Mouse (Mus musculus) kidney, embryonic 16.5 days (tissue): ENCODE data around the gene Uqcrq. TPM values are rescaled to one million over a fixed set of nuclear protein-coding genes. Genes with fewer than 3 reads are reported as not detected.
A peak's percentile ranks its signal among the peaks of the same experiment; 100 is the strongest.

Experiments
- ATAC-seq: fragments of 200-750 bp; cut with Nextera tagmentation; 2 replicates; pipeline ENCODE4 v1.8.0; 2017; ENCODE audit warnings: moderate TSS enrichment; ENCODE audit not compliant: low FRiP score, low TSS enrichment
- H3K27ac ChIP-seq: fragments of 300-500 bp; sonication (generic); 2 replicates; pipeline ENCODE4 v1.5.1; 2014; ENCODE audit warnings: low read length
- H3K27me3 ChIP-seq: fragments of 300-500 bp; sonication (generic); 2 replicates; pipeline ENCODE4 v1.6.1; 2014; ENCODE audit warnings: low read length, control low read depth, mixed read lengths; ENCODE audit not compliant: insufficient read depth
- H3K36me3 ChIP-seq: fragments of 300-500 bp; sonication (generic); 2 replicates; pipeline ENCODE4 v1.6.1; 2014; ENCODE audit warnings: low read length, control low read depth, mixed read lengths; ENCODE audit not compliant: insufficient read depth
- H3K4me1 ChIP-seq: fragments of 300-500 bp; sonication (generic); 2 replicates; pipeline ENCODE4 v1.6.1; 2014; ENCODE audit warnings: low read length, control low read depth, mixed read lengths; ENCODE audit not compliant: insufficient read depth
- H3K4me2 ChIP-seq: fragments of 300-500 bp; sonication (generic); replicated peaks from 2 replicates; pipeline ENCODE4 v1.6.1; 2014; ENCODE audit warnings: low read depth, low read length
- H3K4me3 ChIP-seq: fragments of 300-500 bp; sonication (generic); 2 replicates; pipeline ENCODE4 v1.5.1; 2014; ENCODE audit warnings: mild to moderate bottlenecking, low read length
- H3K9ac ChIP-seq: fragments of 300-500 bp; sonication (generic); replicated peaks from 2 replicates; pipeline ENCODE4 v1.6.1; 2014; ENCODE audit warnings: low read length
- H3K9me3 ChIP-seq: fragments of 300-500 bp; sonication (generic); 2 replicates; pipeline ENCODE4 v1.6.1; 2016; ENCODE audit warnings: low read length, control low read depth
- WGBS: fragments of 180-500 bp; shearing (Covaris S2); extraction: QIAGEN DNeasy Blood & Tissue Kit; methylation state at CpG from one replicate; pipeline ENCODE4 v1.1.7; 2014; 5-methylcytosine and 5-hydroxymethylcytosine counted together
- polyA plus RNA-seq: library from polyadenylated mRNA; unstranded; fragments of >200 nt; fragmentation: Nextera tagmentation; extraction: Ambion mirVana; gene quantifications from 2 replicates; pipeline ENCODE4 v1.2.1, GENCODE M21; 2015

Uqcrq gene
- polyA plus RNA-seq, 1 experiment from 2014 or later = 655 TPM

DNA sequence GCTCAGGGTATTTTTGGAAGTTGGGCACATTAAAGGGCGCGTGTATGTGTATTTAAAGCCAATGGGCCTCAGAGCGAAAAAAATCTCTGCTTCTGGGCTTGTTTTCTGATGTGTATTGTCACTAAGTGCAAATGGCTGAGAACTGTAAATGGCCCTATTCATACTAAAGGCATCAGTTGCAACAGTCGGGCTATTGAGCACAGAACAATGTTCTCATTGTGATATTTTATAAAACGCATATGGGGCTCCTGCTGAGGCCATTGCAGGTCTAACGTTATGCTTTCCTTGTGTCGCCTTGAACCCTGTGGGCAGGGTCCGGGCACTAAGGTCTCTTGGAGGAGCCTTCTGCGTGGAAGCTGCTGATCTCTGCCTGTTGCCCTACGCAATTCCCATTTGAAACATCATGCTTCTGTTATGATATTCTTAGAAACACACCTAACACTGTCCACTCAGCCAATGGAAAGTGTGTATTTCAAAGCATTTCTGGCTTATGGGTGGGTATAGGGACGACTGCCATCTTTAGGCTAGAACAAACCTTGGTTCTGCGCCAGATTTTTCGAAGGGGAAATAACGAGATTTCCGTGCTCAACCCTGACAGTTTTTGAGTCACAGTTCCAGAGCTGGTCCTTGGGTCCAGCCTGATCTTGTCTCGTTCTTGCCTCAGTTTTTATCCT lies 38.8 kb upstream of the Uqcrq start:
- Histone ChIP-seq H3K4me1 (peaks cover 16% of the 10 kb centered on the region), H3K9me3 (no peaks in the 10 kb centered on the region), H3K9ac (peak overlapping the region; percentile 27; the same call in 1 of the 2 replicates), H3K36me3 (no peaks in the 10 kb centered on the region), H3K4me3 (peak overlapping the region; percentile 20; the same call in 1 of the 2 replicates), H3K27me3 (peaks cover 66% of the 10 kb centered on the region), H3K4me2 (peak overlapping the region; percentile 44), H3K27ac (no peak overlapping the region)
- 45% methylated on average over 16 of the region's 16 CpGs for WGBS
- ATAC-seq = no peak

DNA sequence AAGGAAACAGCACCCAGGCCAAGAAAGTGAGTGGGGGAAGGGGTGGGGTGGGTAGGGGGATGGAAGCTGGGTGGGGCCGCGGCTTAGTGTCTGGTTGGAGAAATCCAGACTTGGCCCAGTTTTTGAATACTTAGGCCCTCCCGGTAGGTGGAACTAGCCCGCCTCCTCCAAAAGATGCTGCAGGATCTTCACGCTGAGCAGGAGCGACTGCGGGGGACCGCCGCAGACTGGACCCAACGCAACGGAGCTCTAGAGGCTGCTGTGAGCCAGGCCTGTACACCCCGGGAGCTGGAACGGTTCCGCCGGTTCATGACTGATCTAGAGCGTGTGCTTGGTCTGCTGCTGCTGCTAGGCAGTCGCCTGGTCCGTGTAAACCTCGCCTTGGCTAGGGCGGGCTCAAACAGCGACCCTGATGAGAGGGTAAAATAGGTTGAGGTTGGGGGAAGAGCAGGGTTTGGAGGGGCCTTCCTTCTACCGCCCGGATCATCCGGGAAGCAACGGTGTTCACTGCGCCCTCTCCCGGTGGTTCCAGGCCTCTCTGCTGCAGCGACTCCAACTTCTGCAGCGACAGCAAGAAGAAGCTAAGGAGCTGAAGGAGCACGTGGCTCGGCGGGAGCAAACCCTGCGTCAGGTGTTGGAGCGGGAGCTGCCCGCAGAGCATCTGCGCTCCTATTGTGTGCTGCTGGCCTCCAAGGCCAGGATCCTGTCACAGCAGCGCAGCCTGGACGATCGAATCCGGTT lies 35.8 kb upstream of the Uqcrq start:
- Histone ChIP-seq H3K9me3 (no peaks in the 10 kb centered on the region), H3K4me1 (peaks cover 37% of the 10 kb centered on the region), H3K27ac (no peak overlapping the region), H3K27me3 (peaks cover 73% of the 10 kb centered on the region), H3K9ac (peak overlapping the region; percentile 64), H3K4me3 (peak overlapping the region; percentile 46), H3K36me3 (no peaks in the 10 kb centered on the region), H3K4me2 (peak overlapping the region; percentile 67)
- ATAC-seq = peak; percentile 26; the same call in 1 of the 2 replicates
- WGBS = 7% methylated on average over 40 of the region's 40 CpGs

DNA sequence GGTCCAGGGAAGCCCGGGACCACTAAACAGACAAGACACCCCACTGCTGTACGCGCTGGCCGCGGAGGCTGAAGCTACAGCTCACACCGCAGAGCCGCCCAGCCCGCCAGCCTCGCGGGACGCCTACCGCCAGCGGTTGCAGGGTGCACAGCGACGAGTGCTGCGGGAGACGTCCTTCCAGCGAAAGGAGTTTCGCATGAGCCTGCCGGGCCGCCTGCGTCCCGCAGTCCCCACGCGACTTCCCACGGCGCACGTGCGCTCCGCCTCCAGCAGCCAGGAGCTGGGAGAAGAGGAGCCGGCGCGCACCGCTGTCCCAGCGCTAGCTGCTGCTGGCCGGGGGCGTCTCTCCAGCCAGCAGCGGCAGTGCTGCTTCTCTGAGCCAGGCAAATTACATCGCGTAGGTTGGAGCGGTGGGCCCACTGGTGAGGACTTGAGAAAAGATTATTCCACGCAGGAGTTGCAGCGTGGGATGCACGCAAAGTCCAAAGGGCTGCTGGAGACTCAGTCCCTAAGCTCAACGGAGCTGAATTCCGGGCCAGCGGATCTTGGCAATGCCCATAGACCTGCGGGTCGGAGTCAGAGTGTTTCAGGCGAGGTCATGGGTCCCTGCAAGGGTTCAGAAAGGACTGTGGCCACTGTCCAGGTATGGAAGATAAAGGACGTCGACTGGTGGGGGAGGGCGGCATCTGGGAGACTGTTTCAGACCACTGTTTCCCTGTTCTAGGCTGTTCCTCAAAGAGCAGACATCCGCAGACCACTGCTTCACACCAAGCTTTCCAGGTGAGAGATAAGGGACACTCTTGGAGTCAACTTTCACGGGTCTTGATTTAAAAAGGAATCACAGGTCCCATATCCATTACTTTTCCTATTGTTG lies 33.2 kb upstream of the Uqcrq start:
- peak overlapping the region; percentile 64 for H3K4me2 ChIP-seq
- H3K27me3 ChIP-seq = peaks cover 54% of the 10 kb centered on the region
- H3K36me3 ChIP-seq = no peaks in the 10 kb centered on the region
- H3K4me3 ChIP-seq = peak overlapping the region; percentile 47
- no peak; the same call in 1 of the 2 replicates for ATAC-seq
- no peaks in the 10 kb centered on the region for H3K9me3 ChIP-seq
- peaks cover 30% of the 10 kb centered on the region for H3K4me1 ChIP-seq
- peak overlapping the region; percentile 53 for H3K9ac ChIP-seq
- H3K27ac ChIP-seq = no peak overlapping the region
- WGBS = 6% methylated on average over 53 of the region's 55 CpGs

DNA sequence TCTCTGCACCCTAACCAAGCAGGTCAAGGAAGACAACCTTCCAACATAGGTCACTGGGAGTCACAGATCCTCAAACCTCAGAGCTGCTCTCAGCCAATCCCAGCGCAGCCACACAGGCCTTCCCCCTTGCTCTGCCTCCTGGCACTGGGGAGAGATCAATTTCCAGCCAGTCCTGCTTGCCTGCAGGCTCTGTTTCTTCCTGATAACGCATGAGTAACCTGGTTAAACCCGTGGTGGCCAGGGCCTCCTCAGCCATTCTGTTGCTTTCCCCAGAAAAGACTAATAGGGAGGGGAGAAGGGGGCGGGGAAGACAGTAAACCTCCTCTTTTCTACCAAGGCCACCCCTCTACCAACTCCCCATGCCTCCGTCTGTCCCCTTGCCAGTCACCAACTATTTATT lies 31.1 kb upstream of the Uqcrq start:
- ATAC-seq = no peak
- no peaks in the 10 kb centered on the region for H3K9me3 ChIP-seq
- peaks cover 52% of the 10 kb centered on the region for H3K27me3 ChIP-seq
- H3K4me1 ChIP-seq = peaks cover 34% of the 10 kb centered on the region
- 17% methylated on average over 5 of the region's 5 CpGs for WGBS
- no peak overlapping the region for H3K4me3 ChIP-seq
- no peak overlapping the region for H3K9ac ChIP-seq
- H3K36me3 ChIP-seq = no peaks in the 10 kb centered on the region
- no peak overlapping the region for H3K27ac ChIP-seq
- no peak overlapping the region for H3K4me2 ChIP-seq

DNA sequence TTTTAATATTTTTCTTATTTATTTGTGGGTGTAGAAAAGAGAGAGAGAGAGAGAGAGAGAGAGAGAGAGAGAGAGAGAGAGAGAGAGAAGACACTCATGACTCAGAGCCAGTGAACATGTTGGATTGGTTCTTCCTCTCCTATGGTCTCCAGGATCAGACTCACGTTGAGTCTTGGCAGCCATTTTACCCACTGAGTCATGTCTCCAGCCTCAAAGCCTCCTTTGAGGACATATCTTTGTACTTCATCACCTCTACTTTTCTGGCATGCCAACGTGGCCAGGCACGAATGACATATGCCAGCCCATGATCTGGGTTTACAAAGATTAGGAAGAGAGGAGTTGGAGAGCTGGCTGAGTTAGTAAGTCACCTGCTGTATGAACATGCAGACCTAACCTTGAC lies 29.6 kb upstream of the Uqcrq start:
- H3K9me3 ChIP-seq = no peaks in the 10 kb centered on the region
- peaks cover 28% of the 10 kb centered on the region for H3K4me1 ChIP-seq
- no peak overlapping the region for H3K4me2 ChIP-seq
- ATAC-seq = no peak
- no peak overlapping the region for H3K9ac ChIP-seq
- WGBS = 83% methylated on average over 3 of the region's 3 CpGs
- no peaks in the 10 kb centered on the region for H3K36me3 ChIP-seq
- peaks cover 37% of the 10 kb centered on the region for H3K27me3 ChIP-seq
- H3K27ac ChIP-seq = no peak overlapping the region
- no peak overlapping the region for H3K4me3 ChIP-seq

DNA sequence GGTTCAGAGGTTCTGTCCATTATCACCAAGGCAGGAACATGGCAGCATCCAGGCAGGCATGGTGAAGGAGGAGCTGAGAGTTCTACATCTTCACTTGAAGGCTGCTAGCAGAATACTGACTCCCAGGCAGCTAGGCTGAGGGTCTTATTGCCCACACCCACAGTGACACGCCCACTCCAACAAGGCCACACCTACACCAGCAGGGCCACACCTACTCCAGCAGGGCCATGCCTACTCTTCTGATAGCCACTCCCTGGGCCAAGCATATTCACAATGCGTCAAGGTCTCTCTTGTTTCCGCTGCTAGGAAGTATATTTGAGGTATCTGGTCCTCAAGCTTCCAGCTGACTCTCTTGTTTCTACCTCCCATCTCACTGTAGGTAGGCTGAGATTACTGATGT lies 28.4 kb upstream of the Uqcrq start:
- peaks cover 27% of the 10 kb centered on the region for H3K27me3 ChIP-seq
- WGBS = 60% methylated on average over 3 of the region's 3 CpGs
- H3K4me2 ChIP-seq = no peak overlapping the region
- H3K9me3 ChIP-seq = no peaks in the 10 kb centered on the region
- peaks cover 27% of the 10 kb centered on the region for H3K4me1 ChIP-seq
- no peak overlapping the region for H3K4me3 ChIP-seq
- no peak overlapping the region for H3K9ac ChIP-seq
- no peak overlapping the region for H3K27ac ChIP-seq
- no peaks in the 10 kb centered on the region for H3K36me3 ChIP-seq
- no peak for ATAC-seq

DNA sequence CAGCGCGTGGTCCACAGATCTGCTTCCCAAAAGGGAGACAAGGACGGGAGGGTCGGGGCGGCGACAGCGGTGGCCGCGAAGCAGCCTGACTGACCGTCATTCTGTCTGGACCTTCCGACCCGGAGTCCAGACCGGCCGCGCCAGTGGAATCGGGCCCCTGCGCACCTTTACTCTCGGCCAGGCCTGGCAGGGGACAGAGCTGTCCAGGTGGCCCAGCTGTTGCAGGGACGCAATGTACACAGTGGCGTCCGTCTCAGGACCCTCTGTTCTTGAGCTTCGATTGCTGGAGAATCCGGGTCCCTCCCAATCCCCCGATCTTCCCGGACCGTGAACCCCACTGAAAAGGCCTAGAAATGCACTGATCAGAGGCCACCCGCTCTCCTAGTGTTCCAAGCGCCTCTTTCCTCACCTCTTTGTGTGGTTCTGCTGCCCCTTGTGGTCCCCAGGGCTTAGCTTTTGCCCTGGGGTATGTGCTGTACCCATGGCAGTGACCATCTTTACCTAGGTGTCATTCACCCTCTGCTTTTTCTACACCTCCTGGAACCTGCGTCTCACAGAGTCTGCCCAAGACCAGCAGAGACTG lies 26.8 kb upstream of the Uqcrq start:
- Histone ChIP-seq H3K4me1 (peaks cover 17% of the 10 kb centered on the region), H3K4me2 (peak overlapping the region; percentile 92), H3K27me3 (peaks cover 11% of the 10 kb centered on the region), H3K9ac (peak overlapping the region; percentile 70), H3K27ac (no peak overlapping the region), H3K4me3 (peak overlapping the region; percentile 62), H3K9me3 (no peaks in the 10 kb centered on the region), H3K36me3 (no peaks in the 10 kb centered on the region)
- WGBS = 5% methylated on average over 29 of the region's 29 CpGs
- ATAC-seq = peak; percentile 32

DNA sequence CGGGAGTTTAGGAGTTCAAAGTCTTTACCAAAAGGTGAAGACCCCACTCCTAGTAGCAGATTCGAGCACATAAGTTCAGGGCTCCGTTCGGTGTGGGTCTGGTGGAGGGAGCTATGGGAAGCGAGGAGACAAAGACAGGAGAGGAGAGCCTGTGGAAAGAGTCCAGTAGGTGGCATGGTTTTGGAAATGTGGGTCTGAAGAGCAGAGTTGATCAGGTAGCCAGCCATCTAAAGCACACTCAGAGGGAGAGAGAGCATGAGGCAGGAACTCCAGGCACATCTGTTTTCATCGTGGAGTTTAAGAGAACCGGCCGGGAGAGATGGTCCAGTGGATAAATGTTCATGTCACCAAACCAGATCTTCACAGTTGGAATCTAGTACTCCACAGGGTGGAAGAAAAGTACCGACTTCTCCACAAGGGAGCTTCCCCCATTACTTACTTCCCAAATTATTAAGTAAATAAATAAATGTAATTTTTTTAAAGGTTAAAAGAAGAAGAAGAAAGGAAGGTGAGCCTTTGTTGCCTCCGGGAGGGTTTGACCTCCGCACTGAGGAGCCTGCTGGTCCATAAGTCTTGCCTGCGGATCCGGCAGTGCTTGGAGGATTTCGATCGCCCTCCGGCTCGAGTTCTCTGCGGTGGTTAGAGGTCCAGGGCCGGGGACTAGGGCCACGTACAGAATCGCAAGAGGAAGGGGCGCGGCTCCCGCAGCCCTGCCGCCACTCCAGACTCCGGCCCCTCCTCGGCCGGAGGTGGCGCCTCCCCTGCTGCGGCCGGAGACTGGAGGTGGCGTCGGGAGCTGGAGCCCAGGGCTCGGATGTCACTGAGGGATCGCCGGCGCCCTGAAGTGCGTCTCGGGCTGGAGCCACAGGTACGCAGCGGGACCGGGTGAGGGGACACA lies 26.1 kb upstream of the Uqcrq start, which contains the start of the genes Gm10447 and Shroom1:
Gene Gm10447 (minus strand): TSS at position 637 of the 898 bp plus-strand sequence.
Gene Shroom1 (plus strand): TSS at position 732 of the 898 bp plus-strand sequence.
- no peaks in the 10 kb centered on the region for H3K9me3 ChIP-seq
- H3K4me2 ChIP-seq = peak within 1 kb of the TSS; percentile 92
- 2% methylated on average over 41 of the region's 42 CpGs for WGBS

More for the DNA sequence above, 26.1 kb upstream of the Uqcrq start, which contains the start of the genes Gm10447 and Shroom1:
- H3K4me3 ChIP-seq = peak within 1 kb of the TSS; percentile 62
- H3K4me1 ChIP-seq = peaks cover 10% of the 10 kb centered on the region
- no peaks in the 10 kb centered on the region for H3K36me3 ChIP-seq
- no peak within 1 kb of the TSS for H3K27ac ChIP-seq
- 0 out of 2 replicates have a peak, but pooled peaks cover 6% of the 10 kb centered on the region for H3K27me3 ChIP-seq
- peak within 1 kb of the TSS; percentile 70 for H3K9ac ChIP-seq
- peak; percentile 87 for ATAC-seq
